Mouse (Mus musculus): ENCODE data around the gene Prr11.

Gene Prr11

GRCm38 (mm10) chr11:87046968-87047367 lies 61.5 kb downstream of the Prr11 start:
- DNase-seq (ENCODE audit: low spot score), result no peak

- DNase-seq (ENCODE audit: low spot score), result no peak
These were observed 65.5 kb downstream of the Prr11 start for GRCm38 (mm10) chr11:87043052-87043451.

GRCm38 (mm10) chr11:87039307-87039963 lies 69.1 kb downstream of the Prr11 start:
- no peak for DNase-seq (ENCODE audit: low spot score)

All from retina, embryonic 14.5 days (tissue).